Mouse (Mus musculus): ENCODE data around the gene Ankrd34a.
"Not testable (repeated sequence)": the region's sequence is repeated elsewhere in the genome, so short reads cannot be mapped to it uniquely, and the experiment has no call there.

Gene Ankrd34a

GRCm38 (mm10) chr3:96581771-96582515, 14.5 kb upstream of the Ankrd34a start:
- DNase-seq, result no peak

GRCm38 (mm10) chr3:96583386-96583785, 13.1 kb upstream of the Ankrd34a start:
- no peak for DNase-seq

- no peak for DNase-seq
These were observed 5.8 kb upstream of the Ankrd34a start for GRCm38 (mm10) chr3:96590657-96591056.

GRCm38 (mm10) chr3:96593374-96593773, 3.1 kb upstream of the Ankrd34a start:
- DNase-seq, result no peak

- peak; percentile 96 for DNase-seq
These were observed 2.5 kb upstream of the Ankrd34a start, which contains the start of gene Polr3gl for GRCm38 (mm10) chr3:96593790-96594560. Gene Polr3gl, minus strand, starts transcription at chr3:96594181.

- no peak for DNase-seq
These were observed 1.6 kb upstream of the Ankrd34a start for GRCm38 (mm10) chr3:96594851-96595250.

GRCm38 (mm10) chr3:96595661-96596060, 775 bp upstream of the Ankrd34a start:
- DNase-seq, result peak; percentile 72

GRCm38 (mm10) chr3:96596855-96597254, 419 bp downstream of the Ankrd34a start:
- DNase-seq, result peak; percentile 40

- peak; percentile 48 for DNase-seq
These were observed 1.0 kb downstream of the Ankrd34a start for GRCm38 (mm10) chr3:96597435-96597891.

- peak; percentile 56 for DNase-seq
These were observed 2.0 kb downstream of the Ankrd34a start for GRCm38 (mm10) chr3:96598156-96599068.

GRCm38 (mm10) chr3:96599069-96599393, 2.6 kb downstream of the Ankrd34a start:
- no peak for DNase-seq

GRCm38 (mm10) chr3:96599411-96599810, 3.0 kb downstream of the Ankrd34a start:
- no peak for DNase-seq

- DNase-seq, result peak; percentile 96
These were observed 4.3 kb downstream of the Ankrd34a start, which contains the start of gene Lix1l for GRCm38 (mm10) chr3:96600639-96601250. Gene Lix1l, plus strand, starts transcription at chr3:96601149.

- DNase-seq, result peak; percentile 72
These were observed 4.9 kb downstream of the Ankrd34a start for GRCm38 (mm10) chr3:96601251-96601787.

GRCm38 (mm10) chr3:96601941-96602703, 5.7 kb downstream of the Ankrd34a start:
- DNase-seq, result peak; percentile 28

- DNase-seq, result no peak
These were observed 6.3 kb downstream of the Ankrd34a start for GRCm38 (mm10) chr3:96602704-96603084.

GRCm38 (mm10) chr3:96603311-96603710, 6.9 kb downstream of the Ankrd34a start:
- no peak for DNase-seq

GRCm38 (mm10) chr3:96606007-96606406, 9.6 kb downstream of the Ankrd34a start:
- not testable (repeated sequence) for DNase-seq

GRCm38 (mm10) chr3:96606618-96607017, 10.2 kb downstream of the Ankrd34a start:
- DNase-seq, result no peak

GRCm38 (mm10) chr3:96617941-96618340, 21.5 kb downstream of the Ankrd34a start:
- DNase-seq, result no peak

- DNase-seq, result no peak
These were observed 26.8 kb downstream of the Ankrd34a start for GRCm38 (mm10) chr3:96623201-96623600.

All from right cerebral cortex, adult 18-20 months (tissue).